Mouse (Mus musculus) layer of hippocampus, postnatal 14 days (tissue): ENCODE data around the gene Sdc4. TPM values are rescaled to one million over a fixed set of nuclear protein-coding genes. Genes with fewer than 3 reads are reported as not detected.

Source experiments
- DNase-seq, 2 experiments: peaks; one replicate each; pipeline ENCODE4 v3.0.0; 2021 to 2022; ENCODE audit warnings: low spot score in 2 of 2, mixed read lengths in 1 of 2
- long read RNA-seq, 2 experiments: library from polyadenylated mRNA; stranded (forward); transcript quantifications; one replicate each; pipeline ENCODE4 v2.0.0; 2021
- total RNA-seq, 2 experiments: library from RNA; stranded (reverse); gene quantifications; 2 replicates each; pipeline ENCODE4 v1.2.3; 2021

The Sdc4 gene
- 100 to 1,000 TPM; 117 to 137 TPM for total RNA-seq
- long read RNA-seq, experiment 1, transcript Sdc4-201 (5 exons, 2,458 nt), result major isoform, 6 of 10 reads
- long read RNA-seq, experiment 1, partial matches to known transcripts, result 1 of 10 reads
- long read RNA-seq, experiment 1, other reads (novel, unspliced or antisense), result 3 of 10 reads
- long read RNA-seq, experiment 2, partial matches to known transcripts, result 1 of 13 reads
- long read RNA-seq, experiment 2, other reads (novel, unspliced or antisense), result 10 of 13 reads

- DNase-seq, result no peak
These were observed at the start of gene Sdc4 for GRCm38 (mm10) chr2:164443460-164444000. TSS of gene Sdc4 (minus strand) at chr2:164443887.

- peak in 1 of 2 experiments; percentile 57 for DNase-seq
These were observed 44.1 kb upstream of the Sdc4 start for GRCm38 (mm10) chr2:164487812-164488211.

DNA sequence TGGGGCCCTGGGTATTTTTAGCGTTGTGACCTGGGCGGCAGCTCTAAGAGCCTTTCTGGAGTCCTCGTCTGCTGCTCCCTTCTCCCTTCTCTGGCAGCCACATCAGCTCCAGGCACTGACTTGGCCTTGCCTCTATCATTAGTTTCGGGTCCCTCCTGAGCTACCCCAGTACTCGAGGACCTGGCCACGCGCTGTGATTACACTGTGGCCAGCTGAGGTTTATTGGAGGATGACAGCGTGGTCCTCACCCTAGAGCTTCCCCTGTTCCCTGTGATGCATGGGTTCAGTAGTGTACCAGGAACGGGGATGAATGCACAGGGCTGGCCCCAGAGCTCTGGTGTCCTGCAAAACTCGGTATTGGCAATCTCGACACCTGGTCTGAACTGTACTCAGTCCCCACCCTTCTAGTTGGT is 43.4 kb upstream of the Sdc4 start:
- DNase-seq, result no peak

DNA sequence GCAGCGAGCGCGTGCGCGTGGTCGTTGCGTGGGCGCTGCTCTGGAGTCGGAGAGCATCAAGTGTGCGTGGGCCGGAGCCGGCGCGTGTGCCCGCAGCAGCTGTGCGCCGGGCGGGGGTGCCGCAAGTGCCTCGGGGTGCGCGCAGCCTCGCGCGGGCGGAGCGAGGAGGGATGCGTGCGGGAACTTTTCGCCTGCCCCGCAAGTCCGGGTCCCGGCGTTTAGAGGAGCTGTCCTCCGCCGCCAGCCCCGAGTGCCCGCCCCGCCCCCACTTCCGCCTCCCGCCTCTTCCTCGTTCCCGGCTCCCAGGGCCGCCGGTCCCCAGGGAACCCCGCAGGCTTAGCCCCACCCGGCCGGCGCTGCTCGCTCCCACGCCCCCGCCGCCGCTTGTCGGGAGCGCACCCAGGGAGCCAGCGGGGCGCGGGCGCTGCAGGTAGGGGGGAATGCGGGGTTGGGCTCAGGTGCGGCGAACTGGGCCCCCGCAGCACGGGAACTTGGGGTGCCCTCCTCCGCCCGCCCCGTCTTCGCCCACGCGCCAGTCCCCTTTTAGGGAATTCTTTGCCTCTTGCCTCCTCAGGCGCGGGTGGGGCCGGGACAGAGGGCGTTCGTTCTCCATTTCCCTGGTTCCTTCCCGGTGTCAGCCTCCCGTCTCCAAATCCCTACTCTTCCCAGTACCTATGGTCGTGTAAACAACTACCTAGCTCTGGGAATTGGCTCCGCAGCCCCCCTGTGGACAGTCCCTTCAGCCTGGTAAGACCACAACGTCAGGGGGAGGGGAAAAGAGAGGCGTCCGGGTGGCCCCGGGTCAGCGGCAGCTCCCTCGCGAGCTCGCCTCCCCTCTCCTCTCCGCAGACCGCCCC is 42.8 kb upstream of the Sdc4 start:
- peak; percentile 62 to 73 for DNase-seq

- no peak for DNase-seq
These were observed 42.1 kb upstream of the Sdc4 start, which contains the start of gene Dbndd2 for GRCm38 (mm10) chr2:164485681-164486257. TSS of gene Dbndd2 (plus strand) at chr2:164486106.

- DNase-seq, result no peak
These were observed 29.9 kb upstream of the Sdc4 start, which contains the start of gene Trp53tg5 for GRCm38 (mm10) chr2:164473624-164474023. TSS of gene Trp53tg5 (minus strand) at chr2:164473724.

DNA sequence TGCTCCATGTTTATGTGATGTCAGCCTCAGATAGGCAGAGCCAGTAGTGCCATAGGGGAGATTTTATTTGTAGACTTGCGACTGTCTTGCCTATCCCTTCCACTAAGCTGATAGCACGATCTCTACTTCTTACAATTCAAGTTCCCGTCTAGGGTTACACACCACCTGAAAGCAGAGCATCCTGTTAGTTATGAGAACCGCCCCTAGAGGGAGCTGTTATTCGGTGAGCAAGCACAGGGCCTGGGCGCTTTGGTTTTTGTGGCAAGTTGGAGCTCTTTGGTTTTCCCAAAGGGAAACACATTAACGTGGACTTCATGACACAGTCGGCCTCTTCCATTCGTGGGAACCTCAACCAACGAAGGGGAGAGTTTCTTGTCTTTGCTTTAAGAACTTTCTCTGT is 26.6 kb upstream of the Sdc4 start:
- DNase-seq, result peak in 1 of 2 experiments; percentile 67

DNA sequence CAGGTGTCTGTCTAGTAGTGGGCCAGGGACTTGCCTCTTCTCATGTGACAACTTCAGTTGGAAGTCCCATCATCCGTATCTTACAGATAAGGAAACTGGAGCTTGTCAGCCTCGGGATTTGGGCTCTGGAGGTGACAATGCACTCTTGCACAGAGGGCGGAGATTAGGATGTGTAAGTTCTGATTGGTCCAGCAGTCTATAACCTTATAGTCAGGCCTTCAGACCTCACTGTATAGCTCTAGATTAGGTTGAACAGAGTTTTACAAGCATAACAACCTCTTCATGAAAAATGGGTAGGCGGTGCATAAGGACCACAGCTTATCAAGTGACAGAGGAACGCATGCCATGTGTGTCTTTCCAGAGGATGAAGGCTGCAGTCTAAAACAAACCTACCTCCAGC is 23.1 kb upstream of the Sdc4 start:
- DNase-seq, result no peak

- DNase-seq, result no peak
These were observed 21.5 kb upstream of the Sdc4 start for GRCm38 (mm10) chr2:164465161-164465560.

DNA sequence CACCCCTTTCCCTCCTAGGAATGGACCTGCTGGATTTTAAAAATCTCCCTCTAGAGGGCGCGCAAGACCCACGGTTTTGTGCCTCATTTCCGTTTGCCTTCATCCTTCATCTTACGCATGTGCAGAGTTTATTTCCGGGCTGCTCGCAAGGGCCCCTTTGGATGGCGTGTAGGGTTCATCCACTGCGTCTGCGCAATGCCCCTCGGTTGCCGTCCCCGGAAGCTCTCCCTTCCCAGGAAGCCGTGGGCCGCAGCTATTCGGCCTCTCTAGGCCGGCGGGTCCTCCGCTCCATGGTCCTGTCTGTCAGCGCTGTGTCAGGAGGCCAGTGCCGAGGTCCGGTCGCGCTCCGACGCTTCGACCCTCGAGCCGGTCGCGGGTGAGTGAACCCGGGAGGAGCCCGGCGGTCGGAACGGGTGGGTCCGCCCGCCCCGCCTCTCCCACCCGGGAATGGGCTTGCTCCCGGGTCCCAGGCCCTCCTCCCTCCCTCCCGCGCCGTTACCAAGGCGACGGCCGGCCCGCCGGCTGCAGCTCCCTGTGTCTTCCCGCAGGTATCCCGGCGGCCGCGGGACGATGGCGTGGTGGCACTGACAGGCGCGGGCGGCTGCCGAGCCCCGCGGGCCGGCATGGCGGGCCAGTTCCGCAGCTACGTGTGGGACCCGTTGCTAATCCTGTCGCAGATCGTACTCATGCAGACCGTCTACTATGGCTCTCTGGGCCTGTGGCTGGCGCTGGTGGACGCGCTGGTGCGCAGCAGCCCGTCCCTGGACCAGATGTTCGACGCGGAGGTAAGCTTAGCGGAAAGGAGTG is 17.3 kb upstream of the Sdc4 start, which contains the start of gene Gm20458:
Gene Gm20458, plus strand, starts transcription at position 223 of the 807 bp plus-strand sequence.
- DNase-seq, result peak; percentile 95 to 99

DNA sequence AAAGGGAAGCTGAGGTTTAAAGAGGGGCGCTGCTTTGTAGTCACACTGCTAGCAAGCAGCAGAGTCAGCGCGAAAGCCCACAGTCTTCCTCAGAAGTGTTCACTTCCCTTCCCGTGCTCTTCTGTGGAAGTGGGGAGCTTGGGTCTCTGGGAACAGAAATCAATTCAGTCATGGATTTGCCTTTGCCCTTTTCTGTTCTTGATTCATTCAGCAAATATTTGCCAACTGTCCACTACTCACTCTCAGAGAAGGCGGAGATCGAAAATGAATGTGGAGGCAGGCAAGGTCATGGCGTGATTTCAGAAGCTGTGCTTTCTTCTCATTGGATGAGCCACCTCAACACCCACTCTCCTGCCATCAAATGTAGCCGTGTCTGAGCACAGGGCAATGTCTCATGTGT is 14.8 kb upstream of the Sdc4 start:
- no peak for DNase-seq

GRCm38 (mm10) chr2:164457942-164458341 is 14.3 kb upstream of the Sdc4 start:
- no peak for DNase-seq

GRCm38 (mm10) chr2:164456864-164457300 is 13.2 kb upstream of the Sdc4 start, which contains the start of gene Sys1:
TSS of gene Sys1 (plus strand) at chr2:164456964.
- DNase-seq, result peak; percentile 41 to 59

DNA sequence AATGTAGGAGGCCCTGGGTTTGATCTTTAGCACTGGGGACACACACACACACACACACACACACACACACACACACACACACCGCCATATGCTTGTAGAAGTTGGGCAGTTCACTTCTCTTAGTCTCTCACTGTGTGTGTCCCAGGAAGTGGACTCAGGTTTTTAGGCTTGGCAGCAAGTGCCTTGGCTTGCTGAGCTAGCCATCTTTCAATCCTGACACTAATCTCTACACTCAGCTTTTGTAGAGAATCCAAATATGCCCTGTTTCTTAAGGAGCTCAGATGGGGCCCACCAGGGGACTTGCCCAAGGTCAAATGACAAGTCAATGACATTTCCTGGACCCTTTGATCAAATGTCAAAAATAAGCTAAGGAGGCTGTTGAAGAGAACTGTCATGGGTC is 12.7 kb upstream of the Sdc4 start:
- DNase-seq, result no peak

DNA sequence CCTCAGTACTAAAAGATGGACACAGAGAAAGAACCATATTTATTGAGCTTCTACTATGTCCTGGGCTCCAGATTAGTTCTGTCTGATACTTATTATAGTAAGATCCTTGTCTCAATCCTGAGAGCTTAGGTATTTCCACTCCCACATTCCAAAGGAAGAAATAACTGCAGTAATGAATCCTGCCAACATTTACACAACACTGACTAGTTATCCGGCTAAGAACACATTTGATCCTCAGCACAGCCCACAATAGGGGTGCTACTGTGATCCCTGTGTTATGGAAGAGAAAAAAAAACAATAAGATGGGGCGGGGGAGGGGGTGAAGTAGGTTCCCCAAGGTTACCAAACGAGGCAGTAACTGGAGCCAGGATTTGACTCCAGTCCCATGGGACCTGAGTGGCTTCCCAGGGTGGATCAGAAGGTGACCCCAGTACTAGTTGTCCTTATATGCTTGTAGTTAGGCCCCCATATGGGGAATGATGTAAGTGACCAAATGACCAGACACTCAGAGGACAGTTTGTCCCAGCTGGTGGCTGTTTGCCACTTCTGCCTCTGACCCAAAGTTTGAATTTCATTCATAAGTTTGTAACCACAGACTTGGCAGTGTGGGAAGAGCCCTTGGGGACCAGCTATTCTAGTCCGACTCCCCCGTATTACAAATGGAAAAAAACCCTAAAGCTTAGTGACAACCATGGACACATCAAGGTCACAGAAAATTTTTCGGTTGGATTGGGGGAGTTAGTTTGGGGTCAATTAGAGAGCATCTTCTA is 11.9 kb upstream of the Sdc4 start:
- no peak for DNase-seq

GRCm38 (mm10) chr2:164454846-164455245 is 11.2 kb upstream of the Sdc4 start:
- peak in 1 of 2 experiments; percentile 54 for DNase-seq

- no peak for DNase-seq
These were observed 10.3 kb upstream of the Sdc4 start for GRCm38 (mm10) chr2:164453887-164454500.

DNA sequence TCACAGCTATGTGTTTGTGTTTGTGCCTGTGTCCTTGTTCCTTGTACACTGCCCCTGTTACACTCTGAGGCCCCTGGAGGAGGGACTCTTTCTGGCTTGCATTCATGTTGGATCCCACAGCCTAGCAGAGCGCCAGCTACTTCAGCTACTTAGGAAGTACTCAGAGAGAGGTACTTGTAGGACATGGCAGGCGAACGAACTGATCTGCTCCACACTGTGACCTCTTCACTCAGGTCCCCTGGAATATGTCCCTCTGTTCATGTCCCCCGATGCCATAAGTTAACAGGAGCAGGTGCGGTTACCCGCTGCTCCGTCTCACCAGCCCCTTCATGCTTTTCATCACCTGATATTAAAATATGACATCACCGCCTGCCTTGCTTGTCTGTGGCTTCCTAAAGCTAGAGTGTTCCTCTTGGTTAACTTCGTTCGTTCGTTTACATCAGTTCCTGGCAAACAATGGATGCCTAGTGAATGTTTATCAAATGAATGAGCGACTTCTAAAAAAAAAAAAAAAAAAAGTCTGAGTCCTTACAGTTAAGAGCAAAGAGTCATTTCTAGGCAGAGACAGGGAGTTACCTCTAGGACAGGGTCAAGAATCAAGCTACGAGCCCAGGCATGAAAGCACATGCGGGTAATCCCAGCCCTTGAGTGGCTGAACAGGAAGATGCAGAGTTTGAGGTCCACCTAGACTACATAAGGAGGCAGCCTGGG is 9.5 kb upstream of the Sdc4 start:
- no peak for DNase-seq
